Mouse (Mus musculus) inflammation-experienced regulatory T-cells (primary cell): ENCODE results near the gene Wnt7a. TPM values are rescaled to one million over a fixed set of nuclear protein-coding genes. Genes with fewer than 3 reads are reported as not detected.

ENCODE experiments used
- polyA plus RNA-seq, 2 experiments: library from polyadenylated mRNA; unstranded; fragments of 100-300 nt; shearing (Covaris generic); gene quantifications; one replicate each; pipeline ENCODE4 v1.2.1; 2017

Gene Wnt7a
- 1 to 10 TPM in 1 of 2 experiments, under 1 TPM in 1; 0.13 to 1.2 TPM for polyA plus RNA-seq

DNA sequence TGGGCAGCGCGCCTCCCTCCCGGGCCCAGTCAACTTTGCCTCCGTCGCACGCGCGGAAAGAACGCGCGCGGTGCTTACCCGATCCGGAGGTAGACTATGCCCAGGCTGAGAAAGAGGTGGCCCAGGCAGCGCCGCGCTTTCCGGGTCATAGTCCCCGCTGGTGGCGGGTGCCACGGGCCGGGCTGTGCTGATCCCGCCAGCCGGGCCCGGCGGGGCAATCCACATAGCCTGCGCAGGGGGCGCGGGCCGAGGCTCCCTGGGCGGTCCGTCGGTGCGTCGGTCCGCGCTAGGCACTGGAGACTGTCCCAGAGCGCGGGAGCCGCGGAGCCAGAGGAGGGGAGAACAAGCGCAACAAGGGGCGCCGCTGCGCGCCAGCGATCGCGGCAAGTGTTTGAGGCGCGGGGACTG is at the start of gene Wnt7a:
TSS of gene Wnt7a (minus strand) at position 403 of the 408 bp plus-strand sequence.

Other genes with a start within 250 kb of the Wnt7a start
- gene Fbln2, start 198.9 kb downstream of the Wnt7a start, polyA plus RNA-seq = under 1 TPM; 0.33 to 0.93 TPM
- gene Chchd4, start 62.2 kb upstream of the Wnt7a start, polyA plus RNA-seq = 10 to 100 TPM; 12.7 to 25.5 TPM
- 10 to 100 TPM; 57.1 to 65.7 TPM for gene Tmem43, start 62.3 kb upstream of the Wnt7a start, polyA plus RNA-seq
- 10 to 100 TPM; 26.9 to 37.8 TPM for gene Xpc, start 104.5 kb upstream of the Wnt7a start, polyA plus RNA-seq
- 100 to 1,000 TPM; 112 to 120 TPM for gene Lsm3, start 104.6 kb upstream of the Wnt7a start, polyA plus RNA-seq